Mouse (Mus musculus): ENCODE results near the gene Gas2l1.

DNA sequence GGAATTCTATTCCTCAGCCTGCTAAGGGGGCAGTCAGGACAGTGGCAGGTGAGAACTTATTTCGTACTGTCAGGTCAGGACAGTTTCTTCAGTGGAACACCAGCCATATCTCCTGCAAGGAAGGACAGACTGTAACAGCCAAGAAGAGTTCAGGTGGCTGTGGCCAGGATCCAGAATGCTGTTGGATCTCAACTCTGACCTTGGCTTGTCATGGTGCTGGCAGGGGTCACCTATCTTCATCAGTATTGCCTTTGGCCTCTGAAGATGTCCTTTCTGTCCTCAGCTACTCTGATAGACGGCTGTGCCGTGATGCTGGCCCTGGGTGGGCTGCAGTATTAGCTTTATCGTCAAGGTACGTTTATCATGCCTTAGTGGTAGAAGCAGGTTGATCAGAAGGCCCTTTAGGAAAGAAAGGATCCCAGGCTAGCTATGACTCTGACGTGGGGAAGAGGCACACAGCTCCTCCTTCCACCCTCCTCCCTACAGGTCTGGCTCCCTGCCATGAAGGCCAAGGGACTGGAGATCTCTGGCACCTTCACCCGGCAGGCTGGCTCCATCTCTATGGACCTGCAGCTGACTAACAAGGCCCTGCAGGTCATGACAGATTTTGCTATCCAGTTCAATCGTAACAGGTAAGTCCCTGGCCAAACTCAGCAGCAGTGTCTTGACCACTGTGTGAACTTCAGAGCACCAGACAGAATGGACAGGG, 27.8 kb downstream of the Gas2l1 start:
- no peak for TF ChIP-seq ZC3H11A (IDR thresholded peaks at IDR 0.05; ENCODE audit: borderline replicate concordance, low read depth, low read length)
- no peak for TF ChIP-seq HCFC1 (IDR thresholded peaks at IDR 0.05; ENCODE audit: borderline replicate concordance, insufficient read depth, low read length)
- no peak for TF ChIP-seq ZNF384 (IDR thresholded peaks at IDR 0.05; ENCODE audit: low read depth, low read length)
- TF ChIP-seq CHD2 (IDR thresholded peaks at IDR 0.05; ENCODE audit: low read depth, low read length): no peak
- no peak for TF ChIP-seq MAFK (IDR thresholded peaks at IDR 0.05; ENCODE audit: insufficient read depth, low read depth, low read length)

Data from ES-E14 (cell line).